Mouse (Mus musculus) embryonic fibroblast, embryonic 13.5 days (primary cell): ENCODE measurements around the gene Acot7.

Source experiments
- CTCF ChIP-seq: IDR thresholded peaks from 2 replicates; pipeline ENCODE4 v1.5.1; 2011; ENCODE audit warnings: mild to moderate bottlenecking, control low read depth, low read length, moderate library complexity, borderline replicate concordance; ENCODE audit not compliant: insufficient read depth
- POLR2A ChIP-seq: IDR thresholded peaks from 2 replicates; pipeline ENCODE4 v1.6.1; 2011; ENCODE audit warnings: low read depth, mild to moderate bottlenecking, control low read depth, low read length, moderate library complexity

- TF ChIP-seq POLR2A (no peak), CTCF (no peak)
Observed at GRCm38 (mm10) chr4:152135363-152135762, 42.6 kb upstream of the Acot7 start.
